Mouse (Mus musculus): ENCODE measurements at regions not wholly inside any gene's neighbourhood (a gene's known extent, or its start where the extent isn't known, plus 50 kb on each side); places are given as distances from the start of the nearest gene placed in this dataset.
"Not testable (repeated sequence)": the region's sequence is repeated elsewhere in the genome, so short reads cannot be mapped to it uniquely, and the experiment has no call there.

DNA sequence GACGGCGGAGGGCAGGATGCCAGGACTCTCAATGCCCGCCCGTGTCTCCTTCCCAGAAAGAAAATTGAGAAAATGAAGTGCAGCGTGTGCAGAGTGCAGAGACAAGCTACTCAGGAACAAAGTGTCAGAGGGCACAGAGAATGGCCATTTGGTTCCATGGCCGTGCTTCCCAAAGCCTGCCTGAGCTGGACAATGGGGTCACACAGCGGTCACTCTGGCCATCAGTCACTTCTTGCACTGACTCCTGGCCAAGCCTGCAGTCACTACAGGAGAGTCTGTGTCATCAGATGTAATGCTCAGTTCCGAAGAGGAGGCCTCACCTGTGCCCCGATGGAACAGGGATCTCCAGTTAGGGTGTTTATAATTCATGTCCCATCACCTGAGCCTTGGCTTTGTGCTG is 312.6 kb downstream of the Ajap1 start:
- no peak for DNase-seq (ENCODE audit: extremely low read depth, insufficient read length, low spot score)

DNA sequence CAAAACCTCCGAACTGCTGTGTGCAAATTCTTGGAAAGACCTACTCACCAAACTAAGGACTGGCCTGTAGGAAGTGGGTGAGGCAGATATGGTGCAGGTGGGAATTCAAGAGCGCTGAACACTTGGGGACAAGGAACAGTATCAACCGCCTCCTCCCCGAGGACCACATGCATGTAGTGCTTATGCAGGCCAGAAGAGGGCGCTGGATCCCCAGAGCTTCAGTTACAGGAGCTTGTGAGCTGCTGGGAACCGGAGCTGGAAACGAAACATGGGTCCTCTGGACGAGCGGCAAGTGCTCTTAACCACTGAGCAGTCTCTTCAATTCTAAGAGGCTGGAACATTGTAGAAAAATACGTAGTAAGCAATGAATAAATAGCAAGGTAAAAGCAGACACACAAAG is 317.8 kb downstream of the Ajap1 start:
- DNase-seq (ENCODE audit: extremely low read depth, insufficient read length, low spot score) = no peak

DNA sequence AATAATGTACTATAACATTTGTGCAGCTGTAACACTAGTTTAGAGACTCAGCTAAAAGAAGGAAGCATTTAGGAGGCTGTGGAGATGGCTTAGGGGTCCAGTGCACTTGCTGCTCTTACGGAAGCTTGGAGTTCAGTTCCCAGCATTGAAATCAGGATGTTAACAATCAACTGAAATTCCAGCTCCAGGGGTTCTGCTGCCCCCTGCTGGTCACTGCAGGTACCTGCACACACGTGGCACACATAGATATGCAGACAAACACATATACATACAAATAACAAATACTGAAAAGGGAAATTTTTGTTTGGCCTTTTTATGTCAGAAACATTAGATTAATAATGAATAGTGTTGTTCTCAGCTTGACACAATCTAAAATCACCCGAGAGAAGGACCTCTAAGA is 322.5 kb downstream of the Ajap1 start:
- no peak for DNase-seq (ENCODE audit: extremely low read depth, insufficient read length, low spot score)

DNA sequence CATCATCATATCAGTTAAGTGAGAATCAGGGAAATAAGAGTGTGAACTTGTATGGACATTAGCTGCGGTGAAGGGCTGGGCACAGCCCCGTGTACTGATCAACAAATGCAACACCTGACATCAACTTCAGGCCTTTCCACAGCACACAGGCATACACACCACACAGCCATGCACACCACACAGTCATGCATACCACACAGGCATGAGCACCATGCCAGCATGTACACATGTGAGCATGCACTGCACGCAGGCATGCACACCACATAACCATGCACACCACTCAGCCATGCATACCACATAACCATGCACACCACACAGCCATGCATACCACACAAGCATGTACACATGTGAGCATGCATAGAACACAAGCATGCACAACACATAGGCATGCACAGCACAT is 325.0 kb downstream of the Ajap1 start:
- no peak for DNase-seq (ENCODE audit: extremely low read depth, insufficient read length, low spot score)

DNA sequence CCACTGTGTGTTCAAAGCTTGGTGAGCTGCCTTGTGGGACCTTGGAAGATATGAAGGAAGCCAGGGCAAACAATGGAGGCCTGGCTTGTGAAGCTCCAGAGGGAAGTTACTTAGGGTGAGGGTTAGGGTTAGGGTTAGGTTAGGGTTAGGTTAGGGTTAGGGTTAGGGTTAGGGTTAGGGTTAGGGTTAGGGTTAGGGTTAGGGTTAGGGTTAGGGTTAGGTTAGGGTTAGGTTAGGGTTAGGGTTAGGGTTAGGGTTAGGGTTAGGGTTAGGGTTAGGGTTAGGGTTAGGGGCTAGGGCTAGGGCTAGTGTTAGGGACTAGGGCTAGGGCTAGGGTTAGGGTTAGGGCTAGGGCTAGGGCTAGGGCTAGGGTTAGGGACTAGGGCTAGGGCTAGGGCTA is 329.7 kb downstream of the Ajap1 start:
- DNase-seq (ENCODE audit: extremely low read depth, insufficient read length, low spot score) = not testable (repeated sequence)

DNA sequence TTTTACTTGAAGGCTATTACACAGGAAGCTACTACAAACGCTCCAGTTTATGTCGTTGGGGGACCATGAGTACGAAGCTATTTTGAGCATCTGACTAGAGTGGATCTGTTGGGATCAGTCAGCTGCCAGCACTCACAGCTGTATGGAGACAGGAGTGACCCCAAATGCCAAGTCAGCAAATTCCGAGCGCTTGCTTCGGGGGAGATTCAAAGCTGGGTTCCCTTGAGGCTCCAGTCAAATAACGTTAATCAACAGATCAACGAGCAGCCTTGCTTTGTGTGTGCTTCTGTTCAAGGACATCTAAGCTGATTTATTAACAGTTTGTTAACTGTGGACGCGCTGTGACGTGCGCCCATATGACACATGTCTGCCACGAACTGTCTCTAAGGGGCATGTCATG is 349.5 kb downstream of the Ajap1 start:
- no peak for DNase-seq (ENCODE audit: extremely low read depth, insufficient read length, low spot score)

DNA sequence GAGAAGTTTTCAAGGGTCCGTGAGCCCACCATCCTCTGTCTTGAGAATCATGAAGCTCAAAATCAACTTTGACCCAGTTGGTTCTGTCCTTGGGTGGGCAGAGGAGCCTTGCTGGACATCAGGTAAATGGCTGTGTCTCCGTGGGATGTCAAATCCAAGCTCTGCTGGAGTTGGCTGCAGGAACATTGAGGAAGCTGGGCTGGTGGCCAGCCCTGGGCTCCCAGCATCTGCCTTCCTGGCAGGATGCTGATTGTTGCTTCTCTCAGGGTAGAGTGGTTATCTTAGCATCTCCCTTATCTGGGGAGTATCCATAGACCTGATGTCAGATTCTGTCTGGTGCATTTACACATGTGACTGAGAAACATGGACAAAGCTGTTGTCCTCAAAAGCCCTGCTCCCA is 353.3 kb downstream of the Ajap1 start:
- no peak for DNase-seq (ENCODE audit: extremely low read depth, insufficient read length, low spot score)

DNA sequence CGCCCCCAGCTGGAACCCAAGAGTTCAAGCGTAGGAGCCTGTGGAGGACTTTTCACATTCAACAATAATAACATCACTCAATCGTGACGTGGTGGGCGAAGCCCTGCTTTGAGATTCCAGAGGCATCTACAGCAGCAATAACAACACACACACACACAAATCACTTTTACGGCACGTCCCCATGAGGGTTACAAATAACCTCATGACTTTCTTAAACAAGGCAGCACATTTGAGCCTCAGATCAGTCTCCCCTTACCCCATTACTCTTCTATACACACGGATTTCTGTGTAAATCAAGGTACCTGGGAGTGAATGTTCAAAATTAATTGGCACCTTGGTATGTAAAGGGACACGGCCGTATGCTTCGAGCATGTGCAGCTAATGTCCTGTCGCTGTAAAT is 354.4 kb downstream of the Ajap1 start:
- DNase-seq (ENCODE audit: extremely low read depth, insufficient read length, low spot score) = no peak

DNA sequence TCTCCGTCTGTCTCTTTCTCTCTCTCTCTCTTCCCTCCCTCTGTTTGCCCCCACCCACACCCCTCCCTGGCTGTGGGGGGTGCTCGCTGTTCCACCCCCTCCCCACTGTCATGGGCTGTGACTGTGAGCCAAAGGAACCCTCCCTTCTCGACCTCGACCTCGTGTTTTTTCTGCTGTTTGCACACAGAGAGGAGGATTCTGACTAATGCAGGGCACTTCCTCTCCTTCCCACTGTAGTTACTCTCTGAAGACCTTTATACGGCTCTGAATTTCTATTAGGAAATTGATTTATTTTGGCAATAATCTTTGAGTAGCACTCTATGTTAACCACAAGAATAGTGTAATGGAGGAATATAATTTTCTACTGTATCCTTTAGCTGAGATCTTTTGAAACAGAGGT is 362.1 kb downstream of the Ajap1 start:
- no peak for DNase-seq (ENCODE audit: extremely low read depth, insufficient read length, low spot score)

DNA sequence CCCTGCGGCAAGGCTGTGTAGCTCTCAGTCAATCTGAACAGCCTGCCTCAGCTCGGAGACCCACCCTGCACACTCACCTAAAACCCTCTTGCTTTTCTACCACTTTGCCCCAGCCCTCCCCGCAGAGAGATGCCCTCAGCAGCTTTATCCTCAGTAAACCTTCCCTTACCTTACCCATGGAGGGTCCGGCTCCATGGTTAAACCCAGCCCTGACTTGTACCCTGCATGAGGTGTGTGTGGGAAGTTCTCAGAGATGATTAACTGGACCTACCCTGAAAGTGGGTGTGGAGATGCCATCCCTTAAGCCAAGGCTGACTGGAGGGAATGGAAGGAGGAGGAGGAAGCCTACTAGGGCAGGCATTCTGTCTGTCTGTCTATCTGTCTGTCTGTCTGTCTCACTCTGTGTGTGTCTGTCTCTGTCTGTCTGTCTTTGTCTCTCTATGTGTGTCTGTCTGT is 362.9 kb downstream of the Ajap1 start:
- DNase-seq (ENCODE audit: extremely low read depth, insufficient read length, low spot score) = no peak

DNA sequence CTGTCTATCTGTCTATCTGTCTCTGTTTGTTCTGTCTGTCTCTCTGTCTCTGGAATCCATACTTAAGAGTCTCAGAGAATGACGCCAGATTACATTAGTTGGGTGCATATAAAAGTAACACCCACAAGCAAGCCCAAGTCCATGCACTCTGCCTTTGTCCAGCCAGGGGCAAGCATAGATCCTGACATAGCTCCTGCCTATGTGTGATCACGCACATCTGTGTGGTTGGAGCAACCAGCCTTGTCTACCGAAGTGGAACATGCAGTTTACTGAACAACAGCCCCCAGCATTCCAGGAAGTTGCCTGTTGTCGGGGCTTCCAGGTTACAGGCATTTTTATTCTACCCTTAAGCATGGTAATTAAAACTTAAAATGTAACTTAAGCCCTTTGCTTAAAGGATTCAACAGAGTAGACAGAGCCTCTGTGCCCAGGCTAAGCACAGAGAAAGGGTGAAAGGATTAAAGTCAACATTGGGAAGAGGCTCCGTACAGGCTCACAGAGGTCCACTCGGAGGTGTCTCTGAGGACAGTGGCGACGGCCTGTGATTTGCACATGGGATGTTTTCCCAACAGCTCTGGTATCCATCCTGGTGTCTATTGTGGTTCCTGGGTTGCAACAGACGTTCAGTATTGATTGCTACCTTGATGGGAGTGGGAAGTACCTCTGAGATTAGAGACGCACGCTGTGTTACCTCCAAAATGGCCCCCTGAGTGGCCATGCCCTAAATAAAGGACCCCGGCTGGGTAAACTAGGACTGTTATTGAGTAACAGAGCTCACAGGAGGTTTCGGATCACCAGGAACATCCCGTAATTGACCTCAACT is 363.6 kb downstream of the Ajap1 start:
- no peak for DNase-seq (ENCODE audit: extremely low read depth, insufficient read length, low spot score)

DNA sequence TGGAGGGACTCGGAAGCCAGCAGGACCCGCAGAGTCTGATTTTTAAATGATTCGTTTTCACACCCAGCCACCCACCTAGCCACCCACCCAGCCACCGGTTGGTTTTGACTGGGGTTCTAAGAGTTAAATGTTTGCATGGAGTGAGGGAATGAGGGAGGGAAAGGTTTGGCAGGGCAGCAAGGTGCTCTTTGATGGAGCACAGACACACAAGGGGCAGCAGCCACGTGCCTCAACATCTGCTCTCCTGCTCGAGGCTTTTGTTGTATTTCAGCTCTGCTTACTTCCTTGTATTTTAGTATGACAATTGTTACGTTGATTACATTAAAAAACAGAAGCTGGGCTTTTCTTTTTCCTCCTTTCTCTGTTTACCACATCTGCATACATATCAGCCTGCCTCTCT is 367.6 kb downstream of the Ajap1 start:
- DNase-seq (ENCODE audit: extremely low read depth, insufficient read length, low spot score) = no peak

DNA sequence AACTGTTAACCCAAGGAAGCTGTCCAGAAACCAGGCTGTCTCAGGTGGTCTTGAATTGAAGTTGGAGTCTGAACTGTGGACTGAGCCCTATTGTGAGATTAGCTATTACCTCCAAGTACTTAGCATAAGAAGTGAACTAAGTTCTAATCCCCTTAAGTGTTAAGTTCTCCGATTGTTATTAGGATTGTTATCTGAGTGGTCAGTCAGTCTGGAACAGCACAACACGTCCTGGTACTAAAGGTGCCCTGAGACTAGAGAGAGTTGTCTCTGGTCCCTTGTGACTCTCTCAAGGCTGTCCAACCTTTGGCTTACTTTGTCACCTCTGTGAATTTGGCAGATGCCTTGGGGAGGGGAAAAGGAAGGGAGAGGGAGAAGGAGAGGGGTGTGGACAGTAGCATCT is 369.0 kb downstream of the Ajap1 start:
- no peak for DNase-seq (ENCODE audit: extremely low read depth, insufficient read length, low spot score)

DNA sequence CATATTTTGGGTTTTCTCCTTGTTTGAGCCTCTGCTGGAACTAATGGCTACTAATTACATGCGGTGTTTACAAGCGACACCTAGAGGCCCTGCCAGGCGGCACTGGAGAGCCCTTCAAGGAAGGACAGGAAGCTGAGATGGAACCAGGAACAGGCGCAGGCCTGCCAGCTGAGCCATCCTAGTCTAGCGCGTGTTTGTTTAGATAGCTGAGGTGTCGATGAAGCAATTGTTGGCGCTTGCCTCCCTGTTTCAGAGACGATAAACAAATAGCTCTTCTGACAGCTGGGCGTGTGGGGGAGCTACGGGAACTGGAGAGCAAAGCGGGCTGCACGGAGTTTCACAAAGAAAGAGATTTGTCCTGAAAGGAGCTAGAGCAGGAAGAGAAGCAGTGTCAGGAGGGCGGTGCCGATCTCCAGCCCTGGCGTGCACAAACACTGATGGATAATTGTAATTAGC is 372.3 kb downstream of the Ajap1 start:
- DNase-seq (ENCODE audit: extremely low read depth, insufficient read length, low spot score) = no peak

DNA sequence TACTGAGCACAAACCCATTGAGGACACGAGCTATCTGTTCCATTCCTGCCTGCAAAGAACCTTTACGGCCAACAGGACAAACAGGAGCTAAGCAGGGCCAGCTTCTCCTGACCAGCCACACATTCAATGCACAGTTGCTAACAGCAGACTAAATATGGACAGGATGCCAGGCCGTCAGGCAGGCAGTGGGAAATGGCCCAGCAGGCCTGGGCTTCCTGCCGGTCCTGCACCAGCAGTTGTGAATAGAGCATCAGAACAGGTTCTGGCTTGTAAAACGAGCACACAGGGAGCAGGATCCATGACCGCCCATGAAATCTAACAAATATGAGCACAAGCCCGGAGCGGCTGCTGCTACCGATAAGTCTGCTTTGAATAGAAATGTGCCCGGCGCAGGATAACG is 384.0 kb downstream of the Ajap1 start:
- no peak for DNase-seq (ENCODE audit: extremely low read depth, insufficient read length, low spot score)

DNA sequence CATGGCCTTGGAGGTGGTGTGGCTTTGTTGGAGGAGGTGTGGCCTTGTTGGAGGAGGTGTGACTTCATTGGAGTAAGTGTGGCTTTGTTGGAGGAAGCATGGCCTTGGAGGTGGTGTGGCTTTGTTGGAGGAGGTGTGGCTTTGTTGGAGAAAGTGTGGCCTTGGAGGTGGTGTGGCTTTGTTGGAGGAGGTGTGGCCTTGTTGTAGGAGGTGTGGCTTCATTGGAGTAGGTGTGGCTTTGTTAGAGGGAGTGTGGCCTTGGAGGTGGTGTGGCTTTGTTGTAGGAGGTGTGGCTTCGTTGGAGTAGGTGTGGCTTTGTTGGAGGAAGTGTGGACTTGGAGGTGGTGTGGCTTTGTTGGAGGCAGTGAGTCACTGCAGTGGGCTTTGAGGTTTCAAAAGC is 385.0 kb downstream of the Ajap1 start:
- DNase-seq (ENCODE audit: extremely low read depth, insufficient read length, low spot score) = no peak

DNA sequence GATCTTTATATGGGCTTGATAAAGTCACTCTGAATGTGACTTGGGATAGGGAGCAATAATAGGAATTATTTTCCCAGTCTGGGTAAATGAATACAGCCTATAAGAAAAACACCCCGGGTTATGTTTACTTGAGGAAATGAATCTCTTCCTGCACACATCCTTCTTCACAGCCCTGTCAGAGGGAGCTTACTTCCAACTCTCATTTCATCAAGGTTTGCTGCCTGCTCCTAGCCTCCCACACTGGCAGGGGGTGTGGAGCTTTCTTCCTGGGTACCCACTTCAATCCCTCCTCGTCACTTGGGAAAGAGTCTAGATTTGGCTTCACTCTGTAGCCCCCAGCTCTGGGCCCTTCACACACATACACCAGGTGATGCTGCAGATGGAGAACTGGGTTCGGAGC is 389.5 kb downstream of the Ajap1 start:
- DNase-seq (ENCODE audit: extremely low read depth, insufficient read length, low spot score) = no peak

DNA sequence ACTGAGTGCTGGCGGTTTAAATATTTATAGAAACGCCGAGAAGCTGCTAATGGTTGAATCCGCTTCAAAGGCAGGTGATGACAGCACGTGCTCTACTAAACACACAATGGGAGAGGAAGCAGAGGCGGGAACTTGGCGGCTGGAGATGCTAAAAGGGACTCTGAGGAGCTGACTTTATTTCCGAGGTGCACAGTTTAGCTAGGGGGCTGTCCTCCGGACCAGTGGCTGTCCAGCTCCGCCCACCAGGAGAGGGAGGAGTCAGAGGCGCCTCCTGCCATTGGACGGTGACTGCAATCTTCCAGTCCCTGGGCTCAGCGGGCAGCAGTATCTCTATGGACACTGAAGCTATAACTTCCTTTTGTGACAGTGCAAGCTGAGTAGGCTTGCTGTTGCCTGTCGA is 400.4 kb downstream of the Ajap1 start:
- no peak for DNase-seq (ENCODE audit: extremely low read depth, insufficient read length, low spot score)

DNA sequence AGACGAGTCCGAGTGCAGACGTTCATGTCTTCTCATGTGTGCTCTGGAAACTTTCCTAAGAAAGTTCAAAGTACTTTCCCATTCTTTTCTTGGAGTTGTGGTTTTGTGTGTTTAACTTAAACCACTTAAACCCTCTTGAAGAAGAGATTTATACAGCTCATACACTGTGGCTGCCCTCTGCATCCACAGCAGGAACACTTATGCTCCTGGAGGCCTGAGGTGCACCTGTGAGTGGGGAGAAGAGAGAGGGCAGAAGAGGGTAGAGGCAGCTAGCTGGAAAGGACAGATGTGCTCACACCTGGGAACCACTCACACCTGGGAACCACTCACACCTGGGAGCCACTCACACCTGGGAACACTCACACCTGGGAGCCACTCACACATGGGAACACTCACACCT is 408.0 kb downstream of the Ajap1 start:
- no peak for DNase-seq (ENCODE audit: extremely low read depth, insufficient read length, low spot score)

DNA sequence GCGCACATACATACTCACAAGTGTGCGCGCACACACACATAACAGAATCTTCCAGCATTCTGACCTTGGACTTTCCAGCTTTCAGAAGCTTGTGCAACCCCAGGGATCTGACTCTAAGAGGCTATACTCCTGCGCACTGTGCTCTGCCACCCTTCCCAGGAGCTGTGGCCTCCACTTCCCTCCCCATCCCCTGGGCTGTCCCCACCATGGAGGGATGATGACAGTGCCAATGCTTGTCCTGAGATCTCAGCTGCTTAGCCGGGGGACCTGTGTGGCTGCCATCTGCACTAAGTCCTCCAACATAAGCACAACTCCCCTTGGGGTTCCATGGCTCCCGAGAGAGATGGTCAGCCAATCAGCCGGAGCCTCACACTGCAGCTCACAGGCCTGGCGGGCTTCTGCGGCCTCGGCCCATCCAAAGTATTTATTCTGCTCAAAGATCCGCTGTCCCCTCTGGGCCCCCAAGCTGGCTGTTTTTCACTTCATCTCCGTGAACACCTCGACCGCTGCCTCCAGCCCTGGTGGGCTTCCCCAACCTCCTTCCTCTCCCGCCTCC is 412.3 kb downstream of the Ajap1 start:
- DNase-seq (ENCODE audit: extremely low read depth, insufficient read length, low spot score) = no peak

DNA sequence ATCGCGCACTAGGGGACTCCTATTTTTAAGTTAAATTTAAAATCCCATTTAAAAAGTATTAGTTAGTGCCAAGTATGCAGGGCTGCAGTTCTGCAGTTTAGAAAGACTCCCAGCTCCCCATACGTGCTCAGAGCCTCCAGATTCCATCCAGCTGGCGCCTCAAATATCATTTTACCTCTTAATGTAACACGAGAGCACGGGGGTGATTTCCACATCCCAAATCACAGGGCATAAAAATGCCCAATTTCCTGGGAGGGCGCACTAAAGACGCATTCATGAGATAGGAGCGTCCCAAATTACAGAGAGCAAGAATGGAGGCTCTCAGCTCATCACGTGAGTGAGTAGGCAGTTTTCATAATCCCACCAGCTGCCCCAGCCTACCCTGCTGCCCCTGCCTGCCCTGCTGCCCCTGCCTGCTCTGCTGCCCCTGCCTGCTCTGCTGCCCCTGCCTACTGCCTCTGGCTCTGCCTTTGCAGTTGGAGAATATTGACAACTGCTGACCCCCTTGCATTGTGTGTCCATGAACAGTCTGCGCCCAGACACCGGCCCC is 414.1 kb downstream of the Ajap1 start:
- no peak for DNase-seq (ENCODE audit: extremely low read depth, insufficient read length, low spot score)

DNA sequence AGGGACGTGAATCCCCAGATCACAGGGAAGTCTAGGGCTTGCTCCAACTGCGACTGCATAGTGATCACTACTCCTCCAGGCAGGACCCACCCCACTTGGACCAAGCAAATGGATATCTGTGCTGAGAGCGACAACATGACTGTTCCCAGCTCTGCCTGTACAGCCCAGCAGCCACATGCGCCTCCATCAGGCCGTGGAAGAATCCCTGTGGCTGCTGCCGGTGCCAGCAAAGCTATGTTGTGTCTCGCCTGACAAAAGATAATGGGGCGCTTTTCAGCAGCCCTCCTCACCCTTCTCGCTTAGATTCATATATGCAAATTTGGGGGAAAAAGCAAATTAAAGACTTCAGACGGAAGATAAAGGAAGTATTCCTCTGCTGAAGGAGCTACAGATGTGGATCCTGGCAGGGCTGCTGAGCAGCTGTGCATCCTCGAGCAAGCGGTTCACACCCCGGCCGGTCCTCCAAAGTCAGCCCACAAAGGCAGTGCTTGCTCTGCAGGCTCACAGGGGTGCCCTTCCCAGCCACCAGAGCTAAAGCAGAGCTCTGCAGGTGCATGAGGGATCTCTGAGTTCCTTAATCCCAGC is 418.5 kb downstream of the Ajap1 start:
- DNase-seq (ENCODE audit: extremely low read depth, insufficient read length, low spot score) = no peak

Data from 3134 (cell line).